ENCODE assay signal across 25 mouse cellular contexts in the genomic region with DNA sequence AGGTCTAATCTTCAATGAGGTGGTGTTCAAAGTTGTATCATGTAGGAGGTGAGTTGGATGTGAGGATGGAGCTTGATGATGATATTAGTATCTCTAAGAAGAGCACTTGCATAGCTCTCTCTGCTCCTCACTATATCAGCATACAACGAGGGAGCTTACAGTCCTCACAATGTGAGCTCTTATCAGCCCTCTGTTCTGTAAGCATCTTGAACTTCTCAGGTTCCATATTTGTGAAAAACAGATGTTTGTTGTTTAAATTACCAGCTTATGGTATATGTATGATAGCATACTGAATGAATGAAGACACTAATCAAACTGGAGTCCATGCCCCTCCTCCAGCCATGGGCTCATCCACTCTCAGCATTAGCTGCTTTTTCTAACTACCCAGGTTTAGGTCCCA.
"Had no signal": no experiment of that assay in that cellular context is flagged by ENCODE, and none has a peak within 500 bp of the region (broad histone marks: within the 10 kb centered on the region; RNA-seq: fewer than 3 reads in every experiment).

No protein-coding gene starts in this region.

- H3K9me3 ChIP-seq: embryonic facial prominence, embryonic 10.5 days; embryonic facial prominence, embryonic 12.5 days; embryonic facial prominence, embryonic 13.5 days; embryonic facial prominence, embryonic 15.5 days; forebrain, embryonic 10.5 days; forebrain, embryonic 12.5 days; forebrain, embryonic 13.5 days; forebrain, embryonic 15.5 days; heart, embryonic 10.5 days had no signal

- H3K9ac ChIP-seq: embryonic facial prominence, embryonic 12.5 days; embryonic facial prominence, embryonic 13.5 days; embryonic facial prominence, embryonic 15.5 days; forebrain, embryonic 12.5 days; forebrain, embryonic 13.5 days; forebrain, embryonic 15.5 days; forebrain, postnatal 0 days had no signal

- H3K4me3 ChIP-seq: embryonic facial prominence, embryonic 10.5 days; embryonic facial prominence, embryonic 12.5 days; embryonic facial prominence, embryonic 13.5 days; embryonic facial prominence, embryonic 15.5 days; erythroblast, embryonic 14.5 days; forebrain, embryonic 10.5 days; forebrain, embryonic 12.5 days; forebrain, embryonic 13.5 days; forebrain, embryonic 15.5 days; gastrocnemius, adult 2 months; heart, adult 2 months; heart, embryonic 10.5 days had no signal

- H3K27ac ChIP-seq: embryonic facial prominence, embryonic 10.5 days; embryonic facial prominence, embryonic 12.5 days; embryonic facial prominence, embryonic 13.5 days; embryonic facial prominence, embryonic 15.5 days; forebrain, embryonic 10.5 days; forebrain, embryonic 12.5 days; forebrain, embryonic 13.5 days; forebrain, embryonic 15.5 days; gastrocnemius, adult 2 months; heart, adult 2 months; heart, embryonic 10.5 days had no signal

- DNase-seq: cerebellum, adult 9-11 months; cerebellum, postnatal 10 days; cerebellum, postnatal 14 days; cerebellum, postnatal 25 days; cerebellum, postnatal 36 days; embryo, embryonic 11 days; forebrain, postnatal 0 days; gastrocnemius, adult 2 months; gastrocnemius, postnatal 10 days; gastrocnemius, postnatal 14 days; gastrocnemius, postnatal 25 days; gastrocnemius, postnatal 36 days; heart, adult 11 months; heart, adult 18-20 months; heart, adult 2 months had no signal

- H3K36me3 ChIP-seq: embryonic facial prominence, embryonic 10.5 days; embryonic facial prominence, embryonic 12.5 days; embryonic facial prominence, embryonic 13.5 days; embryonic facial prominence, embryonic 15.5 days; forebrain, embryonic 10.5 days; forebrain, embryonic 12.5 days; forebrain, embryonic 15.5 days; heart, embryonic 10.5 days had no signal

- H3K27me3 ChIP-seq: embryonic facial prominence, embryonic 12.5 days; embryonic facial prominence, embryonic 13.5 days; embryonic facial prominence, embryonic 15.5 days; forebrain, embryonic 12.5 days; forebrain, embryonic 13.5 days; forebrain, embryonic 15.5 days had no signal

- H3K4me1 ChIP-seq: embryonic facial prominence, embryonic 10.5 days; embryonic facial prominence, embryonic 12.5 days; embryonic facial prominence, embryonic 13.5 days; embryonic facial prominence, embryonic 15.5 days; forebrain, embryonic 10.5 days; forebrain, embryonic 12.5 days; forebrain, embryonic 13.5 days; forebrain, embryonic 15.5 days; heart, embryonic 10.5 days had no signal
